Mouse (Mus musculus) liver, embryonic 11.5 days (tissue): ENCODE measurements around the gene Cyb5r3. TPM values are rescaled to one million over a fixed set of nuclear protein-coding genes. Genes with fewer than 3 reads are reported as not detected.
"Not testable (repeated sequence)": the region's sequence is repeated elsewhere in the genome, so short reads cannot be mapped to it uniquely, and the experiment has no call there.

ENCODE experiments used
- ATAC-seq: fragments of 200-750 bp; cut with Nextera tagmentation; replicated peaks from 2 replicates; pipeline ENCODE4 v1.8.0; 2017; ENCODE audit warnings: moderate number of reproducible peaks, mild to moderate bottlenecking, moderate TSS enrichment, moderate library complexity; ENCODE audit not compliant: low FRiP score
- DNase-seq: peaks from one replicate; pipeline ENCODE4 v3.0.0-alpha.2; 2017; ENCODE audit warnings: low spot score
- H3K27ac ChIP-seq: fragments of 300-500 bp; sonication (generic); 2 replicates; pipeline ENCODE4 v1.5.1; 2014; ENCODE audit warnings: mild to moderate bottlenecking, low read depth, low read length, control low read depth
- H3K27me3 ChIP-seq: fragments of 300-500 bp; sonication (generic); replicated peaks from 2 replicates; pipeline ENCODE4 v1.6.1; 2014; ENCODE audit warnings: low read length, mixed read lengths; ENCODE audit not compliant: control insufficient read depth, insufficient read depth
- H3K36me3 ChIP-seq: fragments of 300-500 bp; sonication (generic); 2 replicates; pipeline ENCODE4 v1.6.1; 2014; ENCODE audit warnings: mild to moderate bottlenecking, low read length, moderate library complexity, mixed read lengths; ENCODE audit not compliant: control insufficient read depth, insufficient read depth
- H3K4me1 ChIP-seq: fragments of 300-500 bp; sonication (generic); replicated peaks from 2 replicates; pipeline ENCODE4 v1.6.1; 2014; ENCODE audit warnings: low read length, mixed read lengths; ENCODE audit not compliant: control insufficient read depth, insufficient read depth
- H3K4me2 ChIP-seq: fragments of 300-500 bp; sonication (generic); 2 replicates; pipeline ENCODE4 v1.6.1; 2014; ENCODE audit warnings: mild to moderate bottlenecking, control low read depth, moderate library complexity
- H3K4me3 ChIP-seq: fragments of 300-500 bp; sonication (generic); 2 replicates; pipeline ENCODE4 v1.5.1; 2014; ENCODE audit warnings: low read depth, low read length, control low read depth
- H3K9ac ChIP-seq: fragments of 300-500 bp; sonication (generic); 2 replicates; pipeline ENCODE4 v1.6.1; 2014; ENCODE audit warnings: low read depth, low read length, control low read depth
- H3K9me3 ChIP-seq: fragments of 300-500 bp; sonication (generic); 2 replicates; pipeline ENCODE4 v1.6.1; 2016; ENCODE audit warnings: low read length, inconsistent platforms, mixed read lengths; ENCODE audit not compliant: control insufficient read depth
- WGBS: fragments of 180-500 bp; shearing (Covaris S2); extraction: QIAGEN DNeasy Blood & Tissue Kit; methylation state at CpG from one replicate; pipeline ENCODE4 v1.1.7; 2014; 5-methylcytosine and 5-hydroxymethylcytosine counted together
- polyA plus RNA-seq: library from polyadenylated mRNA; unstranded; fragments of >200 nt; fragmentation: Nextera tagmentation; extraction: Ambion mirVana; gene quantifications from 2 replicates; pipeline ENCODE4 v1.2.1, GENCODE M21; 2014

Cyb5r3 gene
- polyA plus RNA-seq, 1 experiment from 2014 or later = 219 TPM

- Histone ChIP-seq H3K4me3 (peak overlapping the region; percentile 71), H3K9ac (peak overlapping the region; percentile 81), H3K36me3 (peaks cover 6% of the 10 kb centered on the region; the same call in 1 of the 2 replicates), H3K9me3 (no peaks in the 10 kb centered on the region), H3K4me2 (peak overlapping the region; percentile 82), H3K4me1 (peaks cover 8% of the 10 kb centered on the region), H3K27ac (peak overlapping the region; percentile 73), H3K27me3 (no peaks in the 10 kb centered on the region)
- DNase-seq = peak; percentile 56
- WGBS = 1% methylated on average over 41 of the region's 41 CpGs
- ATAC-seq = peak; percentile 81
These were observed 23.6 kb downstream of the Cyb5r3 start for GRCm38 (mm10) chr15:83148801-83149195.

GRCm38 (mm10) chr15:83148395-83148794 lies 24.0 kb downstream of the Cyb5r3 start:
- DNase-seq (no peak), ATAC-seq (no peak)
- H3K9me3 ChIP-seq = no peaks in the 10 kb centered on the region
- peak overlapping the region; percentile 71 for H3K4me3 ChIP-seq
- H3K27ac ChIP-seq = peak overlapping the region; percentile 73
- H3K27me3 ChIP-seq = no peaks in the 10 kb centered on the region
- WGBS = 4% methylated on average over 21 of the region's 21 CpGs
- peaks cover 6% of the 10 kb centered on the region; the same call in 1 of the 2 replicates for H3K36me3 ChIP-seq
- H3K9ac ChIP-seq = peak overlapping the region; percentile 81
- H3K4me1 ChIP-seq = peaks cover 10% of the 10 kb centered on the region
- peak overlapping the region; percentile 82 for H3K4me2 ChIP-seq

- no peaks in the 10 kb centered on the region for H3K27me3 ChIP-seq
- H3K36me3 ChIP-seq = peaks cover 8% of the 10 kb centered on the region
- no peak for DNase-seq
- H3K9me3 ChIP-seq = no peaks in the 10 kb centered on the region
- no peak overlapping the region for H3K27ac ChIP-seq
- ATAC-seq = no peak
- no peak overlapping the region for H3K9ac ChIP-seq
- no peak overlapping the region for H3K4me2 ChIP-seq
- no peak overlapping the region for H3K4me3 ChIP-seq
- 87% methylated on average over 6 of the region's 6 CpGs for WGBS
- peaks cover 21% of the 10 kb centered on the region for H3K4me1 ChIP-seq
These were observed 26.9 kb downstream of the Cyb5r3 start for GRCm38 (mm10) chr15:83145541-83145940.

- WGBS = 74% methylated on average over 5 of the region's 5 CpGs
- Histone ChIP-seq H3K36me3 (peaks cover 13% of the 10 kb centered on the region), H3K27me3 (no peaks in the 10 kb centered on the region), H3K4me2 (no peak overlapping the region), H3K9me3 (no peaks in the 10 kb centered on the region), H3K4me3 (no peak overlapping the region), H3K27ac (no peak overlapping the region), H3K4me1 (peaks cover 20% of the 10 kb centered on the region), H3K9ac (no peak overlapping the region)
- ATAC-seq = no peak
- DNase-seq = no peak
These were observed 29.5 kb downstream of the Cyb5r3 start for GRCm38 (mm10) chr15:83142861-83143260.

GRCm38 (mm10) chr15:83135654-83136053 lies 36.7 kb downstream of the Cyb5r3 start:
- WGBS = 62% methylated on average over 2 of the region's 2 CpGs
- H3K4me1 ChIP-seq = no peaks in the 10 kb centered on the region
- H3K4me2 ChIP-seq = no peak overlapping the region
- H3K9ac ChIP-seq = no peak overlapping the region
- no peak for ATAC-seq
- no peaks in the 10 kb centered on the region for H3K9me3 ChIP-seq
- no peak overlapping the region for H3K27ac ChIP-seq
- no peaks in the 10 kb centered on the region for H3K27me3 ChIP-seq
- H3K4me3 ChIP-seq = no peak overlapping the region
- no peak for DNase-seq
- peaks cover 55% of the 10 kb centered on the region for H3K36me3 ChIP-seq

- Histone ChIP-seq H3K27me3 (no peaks in the 10 kb centered on the region), H3K36me3 (peaks cover 59% of the 10 kb centered on the region), H3K9ac (no peak overlapping the region), H3K27ac (no peak overlapping the region), H3K4me2 (no peak overlapping the region), H3K4me3 (no peak overlapping the region), H3K9me3 (no peaks in the 10 kb centered on the region), H3K4me1 (no peaks in the 10 kb centered on the region)
- no peak for DNase-seq
- WGBS = 93% methylated on average over 6 of the region's 6 CpGs
- no peak for ATAC-seq
These were observed 37.7 kb downstream of the Cyb5r3 start for GRCm38 (mm10) chr15:83134671-83135070.

GRCm38 (mm10) chr15:83129530-83130231 lies 42.7 kb downstream of the Cyb5r3 start:
- Histone ChIP-seq H3K4me1 (no peaks in the 10 kb centered on the region), H3K27ac (no peak overlapping the region), H3K4me3 (no peak overlapping the region), H3K4me2 (no peak overlapping the region), H3K9ac (no peak overlapping the region), H3K36me3 (peaks cover 71% of the 10 kb centered on the region), H3K27me3 (no peaks in the 10 kb centered on the region), H3K9me3 (no peaks in the 10 kb centered on the region)
- ATAC-seq (no peak), DNase-seq (no peak)
- WGBS = 89% methylated on average over 7 of the region's 7 CpGs

GRCm38 (mm10) chr15:83127037-83127436 lies 45.4 kb downstream of the Cyb5r3 start:
- H3K27me3 ChIP-seq, H3K4me2 ChIP-seq, DNase-seq, H3K4me1 ChIP-seq, H3K27ac ChIP-seq, ATAC-seq, H3K9ac ChIP-seq, H3K9me3 ChIP-seq, H3K4me3 ChIP-seq: not testable (repeated sequence)
- peaks cover 48% of the 10 kb centered on the region for H3K36me3 ChIP-seq
- WGBS = 90% methylated on average over 3 of the region's 3 CpGs

GRCm38 (mm10) chr15:83126582-83126981 lies 45.8 kb downstream of the Cyb5r3 start:
- no peak overlapping the region for H3K27ac ChIP-seq
- 0 out of 2 replicates have a peak, but pooled peaks cover 2% of the 10 kb centered on the region for H3K4me1 ChIP-seq
- WGBS = 89% methylated on average over 9 of the region's 9 CpGs
- H3K4me3 ChIP-seq = no peak overlapping the region
- no peak overlapping the region for H3K4me2 ChIP-seq
- ATAC-seq = no peak
- H3K9me3 ChIP-seq = no peaks in the 10 kb centered on the region
- H3K9ac ChIP-seq = no peak overlapping the region
- DNase-seq = no peak
- H3K36me3 ChIP-seq = peaks cover 44% of the 10 kb centered on the region
- H3K27me3 ChIP-seq = no peaks in the 10 kb centered on the region
